Mouse (Mus musculus) mesoderm, embryonic 11.5 days (tissue): ENCODE measurements at regions not wholly inside any gene's neighbourhood (a gene's known extent, or its start where the extent isn't known, plus 50 kb on each side); places are given as distances from the start of the nearest gene placed in this dataset.

Experiments
- DNase-seq: peaks from one replicate; pipeline ENCODE4 v3.0.0-alpha.2; 2012; ENCODE audit warnings: low read depth, low spot score

GRCm38 (mm10) chrX:23556271-23556670, 136.6 kb upstream of the Wdr44 start:
- DNase-seq, result peak; percentile 2

DNA sequence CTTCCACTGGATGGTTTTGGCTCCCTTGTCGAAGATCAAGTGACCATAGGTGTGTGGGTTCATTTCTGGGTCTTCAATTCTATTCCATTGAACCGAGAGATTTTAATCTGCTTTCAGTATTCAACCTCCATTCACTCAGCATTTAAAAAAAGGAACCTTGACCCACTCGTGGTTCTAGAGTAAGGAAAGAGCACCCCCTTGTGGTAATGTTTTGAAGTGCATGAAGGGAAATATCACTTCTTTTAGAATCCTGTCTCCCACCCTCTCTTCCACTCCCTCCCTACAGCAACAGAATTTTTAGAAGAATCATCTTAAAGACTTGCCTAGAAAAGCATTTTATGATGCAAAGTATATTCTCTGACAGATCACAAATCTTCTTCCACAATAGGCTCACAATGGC, 127.3 kb upstream of the Wdr44 start:
- DNase-seq, result peak; percentile 31
